Mouse (Mus musculus) left cerebral cortex, adult 18-20 months (tissue): ENCODE measurements around the gene Gnao1. TPM values are rescaled to one million over a fixed set of nuclear protein-coding genes. Genes with fewer than 3 reads are reported as not detected.
A peak's percentile ranks its signal among the peaks of the same experiment; 100 is the strongest.

Experiments
- DNase-seq, 2 experiments: peaks; one replicate each; pipeline ENCODE4 v3.0.0; 2021 to 2022; ENCODE audit warnings: low spot score in 2 of 2, mixed read lengths in 1 of 2
- microRNA-seq, 2 experiments: library from miRNA; unstranded; fragments of <30 nt; microRNA quantifications; one replicate each; pipeline ENCODE4 v1.2.0; 2021
- total RNA-seq, 2 experiments: library from RNA; stranded (reverse); gene quantifications; 2 replicates each; pipeline ENCODE4 v1.2.3; 2021

Gene Gnao1
- total RNA-seq, 2 experiments from 2014 or later: 659 to 709 TPM

- DNase-seq: no peak
Measured at GRCm38 (mm10) chr8:93984731-93985130, 175.0 kb downstream of the Gnao1 start.

GRCm38 (mm10) chr8:93989739-93990138, 180.0 kb downstream of the Gnao1 start:
- no peak for DNase-seq

- no peak for DNase-seq
Measured at GRCm38 (mm10) chr8:93998961-93999360, 189.2 kb downstream of the Gnao1 start.

- no peak for DNase-seq
Measured at GRCm38 (mm10) chr8:94004139-94004538, 194.4 kb downstream of the Gnao1 start.

GRCm38 (mm10) chr8:94009243-94009845, 199.6 kb downstream of the Gnao1 start:
- DNase-seq: no peak

GRCm38 (mm10) chr8:94010101-94010705, 200.4 kb downstream of the Gnao1 start:
- DNase-seq: no peak

- peak in 1 of 2 experiments; percentile 18 for DNase-seq
Measured at GRCm38 (mm10) chr8:94011076-94012012, 201.6 kb downstream of the Gnao1 start.

- DNase-seq: peak; percentile 43 to 57
Measured at GRCm38 (mm10) chr8:94012013-94012951, 202.5 kb downstream of the Gnao1 start, which contains the start of gene Amfr. TSS of gene Amfr (minus strand) at chr8:94012842.

- DNase-seq: no peak
Measured at GRCm38 (mm10) chr8:94013026-94013612, 203.4 kb downstream of the Gnao1 start.

Small RNA genes within 50 kb of the gene (microRNA-seq; reads per million reads assigned to microRNA genes)
- gene Gm24159: 0 reads per million in 2 experiments

Other genes with a start within 250 kb of the Gnao1 start
- 100 to 1,000 TPM; 117 to 130 TPM for gene Amfr, start 202.9 kb downstream of the Gnao1 start, total RNA-seq
- 10 to 100 TPM; 44.0 to 50.6 TPM for gene Nudt21, start 227.1 kb downstream of the Gnao1 start, total RNA-seq
- 100 to 1,000 TPM; 107 to 120 TPM for gene Ogfod1, start 227.2 kb downstream of the Gnao1 start, total RNA-seq